Mouse (Mus musculus) spleen, adult 2 months (tissue): ENCODE measurements around the gene Gatb.

ENCODE experiments used
- CTCF ChIP-seq: fragments of 200-500 bp; IDR thresholded peaks from 2 replicates; pipeline ENCODE4 v1.5.1; 2011; ENCODE audit warnings: mild to moderate bottlenecking, inconsistent platforms; ENCODE audit not compliant: insufficient read depth, insufficient read length, insufficient replicate concordance; ENCODE audit errors: extremely low read depth
- POLR2A ChIP-seq: fragments of 200-500 bp; IDR thresholded peaks from 2 replicates; pipeline ENCODE4 v1.6.1; 2011; ENCODE audit warnings: low read depth, low read length, inconsistent platforms

- TF ChIP-seq CTCF, result no peak
- TF ChIP-seq POLR2A, result no peak
These were observed 45.4 kb downstream of the Gatb start for GRCm38 (mm10) chr3:85619345-85619744.
